Mouse (Mus musculus): Measurements from ENCODE around the gene Suclg2. TPM values are rescaled to one million over a fixed set of nuclear protein-coding genes. Genes with fewer than 3 reads are reported as not detected.

The Suclg2 gene
- polyA plus RNA-seq, 2 experiments = 21.1 to 33.8 TPM

- H3K4me2 ChIP-seq (ENCODE audit: low read depth) = no peak overlapping the region
- H3K9me3 ChIP-seq (ENCODE audit: control insufficient read depth, low read length) = no peaks in the 10 kb centered on the region
- no peak overlapping the region for H3K4me3 ChIP-seq (ENCODE audit: insufficient read depth in 1 of 2, low read depth in 2 of 2, low read length in 2 of 2)
- no peak for ATAC-seq (ENCODE audit: insufficient read depth)
- H3K27ac ChIP-seq = no peak overlapping the region
- no peak for TF ChIP-seq CTCF (IDR thresholded peaks at IDR 0.05; ENCODE audit: low read depth)
- TF ChIP-seq EP300 (IDR thresholded peaks at IDR 0.05; ENCODE audit: low read depth) = no peak
- H3K27me3 ChIP-seq (ENCODE audit: control insufficient read depth, insufficient read depth, low read length) = no peaks in the 10 kb centered on the region
- no peaks in the 10 kb centered on the region for H3K36me3 ChIP-seq (replicated peaks; ENCODE audit: control insufficient read depth, insufficient read depth, low read depth)
- H3K4me1 ChIP-seq (replicated peaks; ENCODE audit: control insufficient read depth in 2 of 2, insufficient read depth in 2 of 2, low read length in 1 of 2) = no peaks in the 10 kb centered on the region
- DNase-seq (ENCODE audit: low read depth in 3 of 3, low spot score in 3 of 3) = no peak
- H3K9ac ChIP-seq (replicated peaks) = no peak overlapping the region
- WGBS (ENCODE audit: insufficient replicate concordance) = 54% methylated on average over 11 of the region's 11 CpGs
Measured at GRCm38 (mm10) chr6:95731570-95732367, 13.2 kb upstream of the Suclg2 start.

GRCm38 (mm10) chr6:95729399-95729798 is 10.8 kb upstream of the Suclg2 start:
- no peaks in the 10 kb centered on the region for H3K4me1 ChIP-seq (replicated peaks; ENCODE audit: control insufficient read depth in 2 of 2, insufficient read depth in 2 of 2, low read length in 1 of 2)
- WGBS (ENCODE audit: insufficient replicate concordance) = 47% methylated on average over 5 of the region's 5 CpGs
- H3K4me2 ChIP-seq (ENCODE audit: low read depth) = no peak overlapping the region
- no peak overlapping the region for H3K9ac ChIP-seq (replicated peaks)
- H3K9me3 ChIP-seq (ENCODE audit: control insufficient read depth, low read length) = no peaks in the 10 kb centered on the region
- no peak for TF ChIP-seq CTCF (IDR thresholded peaks at IDR 0.05; ENCODE audit: low read depth)
- TF ChIP-seq EP300 (IDR thresholded peaks at IDR 0.05; ENCODE audit: low read depth) = no peak
- H3K4me3 ChIP-seq (ENCODE audit: insufficient read depth in 1 of 2, low read depth in 2 of 2, low read length in 2 of 2) = no peak overlapping the region
- ATAC-seq (ENCODE audit: insufficient read depth) (no peak), DNase-seq (ENCODE audit: low read depth in 3 of 3, low spot score in 3 of 3) (no peak)
- H3K36me3 ChIP-seq (replicated peaks; ENCODE audit: control insufficient read depth, insufficient read depth, low read depth) = no peaks in the 10 kb centered on the region
- H3K27me3 ChIP-seq (ENCODE audit: control insufficient read depth, insufficient read depth, low read length) = no peaks in the 10 kb centered on the region
- H3K27ac ChIP-seq = no peak overlapping the region

- DNase-seq (ENCODE audit: low read depth in 3 of 3, low spot score in 3 of 3) = no peak
- Histone ChIP-seq H3K27ac (no peak overlapping the region), H3K4me2 (ENCODE audit: low read depth) (no peak overlapping the region), H3K4me1 (replicated peaks; ENCODE audit: control insufficient read depth in 2 of 2, insufficient read depth in 2 of 2, low read length in 1 of 2) (peaks cover 0 to 1% of the 10 kb centered on the region in 2 experiments; a peak in 1 of 4 replicates), H3K27me3 (ENCODE audit: control insufficient read depth, insufficient read depth, low read length) (no peaks in the 10 kb centered on the region), H3K36me3 (replicated peaks; ENCODE audit: control insufficient read depth, insufficient read depth, low read depth) (no peaks in the 10 kb centered on the region), H3K4me3 (ENCODE audit: insufficient read depth in 1 of 2, low read depth in 2 of 2, low read length in 2 of 2) (no peak overlapping the region), H3K9me3 (ENCODE audit: control insufficient read depth, low read length) (no peaks in the 10 kb centered on the region), H3K9ac (replicated peaks) (no peak overlapping the region)
- TF ChIP-seq EP300 (IDR thresholded peaks at IDR 0.05; ENCODE audit: low read depth) = no peak
- no peak for ATAC-seq (ENCODE audit: insufficient read depth)
- WGBS (ENCODE audit: insufficient replicate concordance) = 55% methylated on average over 6 of the region's 6 CpGs
Measured at GRCm38 (mm10) chr6:95725281-95725680, 6.7 kb upstream of the Suclg2 start.

GRCm38 (mm10) chr6:95723361-95723760 is 4.8 kb upstream of the Suclg2 start:
- Histone ChIP-seq H3K4me3 (ENCODE audit: insufficient read depth in 1 of 2, low read depth in 2 of 2, low read length in 2 of 2) (no peak overlapping the region), H3K9me3 (ENCODE audit: control insufficient read depth, low read length) (no peaks in the 10 kb centered on the region), H3K27me3 (ENCODE audit: control insufficient read depth, insufficient read depth, low read length) (no peaks in the 10 kb centered on the region), H3K27ac (no peak overlapping the region), H3K36me3 (replicated peaks; ENCODE audit: control insufficient read depth, insufficient read depth, low read depth) (no peaks in the 10 kb centered on the region), H3K4me2 (ENCODE audit: low read depth) (no peak overlapping the region), H3K9ac (replicated peaks) (no peak overlapping the region), H3K4me1 (replicated peaks; ENCODE audit: control insufficient read depth in 2 of 2, insufficient read depth in 2 of 2, low read length in 1 of 2) (peaks cover 5 to 7% of the 10 kb centered on the region in 2 experiments)
- WGBS (ENCODE audit: insufficient replicate concordance) = 62% methylated on average over 6 of the region's 6 CpGs
- ATAC-seq (ENCODE audit: insufficient read depth) = no peak
- DNase-seq (ENCODE audit: low read depth in 3 of 3, low spot score in 3 of 3) = no peak
- no peak for TF ChIP-seq CTCF (IDR thresholded peaks at IDR 0.05; ENCODE audit: low read depth)
- no peak for TF ChIP-seq EP300 (IDR thresholded peaks at IDR 0.05; ENCODE audit: low read depth)

GRCm38 (mm10) chr6:95719791-95720190 is 1.2 kb upstream of the Suclg2 start:
- TF ChIP-seq EP300 (IDR thresholded peaks at IDR 0.05; ENCODE audit: low read depth) (no peak), CTCF (IDR thresholded peaks at IDR 0.05; ENCODE audit: low read depth) (no peak)
- no peak overlapping the region for H3K4me2 ChIP-seq (ENCODE audit: low read depth)
- H3K4me3 ChIP-seq (ENCODE audit: insufficient read depth in 1 of 2, low read depth in 2 of 2, low read length in 2 of 2) = no peak overlapping the region
- H3K4me1 ChIP-seq (replicated peaks; ENCODE audit: control insufficient read depth in 2 of 2, insufficient read depth in 2 of 2, low read length in 1 of 2) = peaks cover 7 to 17% of the 10 kb centered on the region in 2 experiments
- WGBS (ENCODE audit: insufficient replicate concordance) = 67% methylated on average over 3 of the region's 3 CpGs
- no peaks in the 10 kb centered on the region for H3K9me3 ChIP-seq (ENCODE audit: control insufficient read depth, low read length)
- no peak overlapping the region for H3K27ac ChIP-seq
- no peak overlapping the region for H3K9ac ChIP-seq (replicated peaks)
- DNase-seq (ENCODE audit: low read depth in 3 of 3, low spot score in 3 of 3) (no peak), ATAC-seq (ENCODE audit: insufficient read depth) (no peak)
- no peaks in the 10 kb centered on the region for H3K36me3 ChIP-seq (replicated peaks; ENCODE audit: control insufficient read depth, insufficient read depth, low read depth)
- no peaks in the 10 kb centered on the region for H3K27me3 ChIP-seq (ENCODE audit: control insufficient read depth, insufficient read depth, low read length)

Data from liver, embryonic 14.5 days (tissue).